Mouse (Mus musculus) ES-Bruce4 (cell line): ENCODE measurements around the gene Pmm1. TPM values are rescaled to one million over a fixed set of nuclear protein-coding genes. Genes with fewer than 3 reads are reported as not detected.

Source experiments
- H3K27ac ChIP-seq: 2 replicates; pipeline ENCODE4 v1.5.1; 2012; ENCODE audit warnings: low read length, inconsistent platforms; ENCODE audit not compliant: insufficient read depth
- H3K27me3 ChIP-seq: 2 replicates; pipeline ENCODE4 v1.6.1; 2012; ENCODE audit warnings: mild to moderate bottlenecking, low read length, inconsistent platforms; ENCODE audit not compliant: control insufficient read depth, poor library complexity, insufficient read depth, severe bottlenecking
- H3K36me3 ChIP-seq: 2 replicates; pipeline ENCODE4 v1.6.1; 2012; ENCODE audit warnings: inconsistent platforms, mild to moderate bottlenecking, low read length, moderate library complexity; ENCODE audit not compliant: control insufficient read depth, poor library complexity, insufficient read depth, severe bottlenecking
- H3K4me1 ChIP-seq: one replicate; pipeline ENCODE4 v1.8.1; 2011; ENCODE audit warnings: low read length; ENCODE audit not compliant: control insufficient read depth, insufficient read depth
- H3K4me3 ChIP-seq: 2 replicates; pipeline ENCODE4 v1.5.1; 2011; ENCODE audit warnings: low read depth, mild to moderate bottlenecking, low read length
- H3K9ac ChIP-seq: 2 replicates; pipeline ENCODE4 v1.6.1; 2012; ENCODE audit warnings: low read depth, mild to moderate bottlenecking, inconsistent platforms; ENCODE audit not compliant: poor library complexity, severe bottlenecking
- H3K9me3 ChIP-seq: replicated peaks from 2 replicates; pipeline ENCODE4 v1.6.1; 2012; ENCODE audit warnings: mild to moderate bottlenecking, low read length, inconsistent platforms; ENCODE audit not compliant: control insufficient read depth, poor library complexity, insufficient read depth, severe bottlenecking
- CTCF ChIP-seq: IDR thresholded peaks from one replicate; pipeline ENCODE4 v1.8.1; 2011; ENCODE audit warnings: low read depth, low read length
- EP300 ChIP-seq: IDR thresholded peaks from 2 replicates; pipeline ENCODE4 v1.6.1; 2011; ENCODE audit warnings: low read depth, low read length; ENCODE audit not compliant: insufficient read depth
- POLR2A ChIP-seq: IDR thresholded peaks from one replicate; pipeline ENCODE4 v1.8.1; 2011; ENCODE audit warnings: low read length; ENCODE audit not compliant: insufficient read depth
- polyA plus RNA-seq: library from polyadenylated mRNA; stranded (reverse); fragments of >200 nt; gene quantifications from 2 replicates; pipeline ENCODE4 v1.2.4, GENCODE M21; 2011; ENCODE audit warnings: low read depth; ENCODE audit not compliant: missing spikeins, insufficient read depth, insufficient read length

Gene Pmm1
- polyA plus RNA-seq, 1 experiment: 338 TPM

DNA sequence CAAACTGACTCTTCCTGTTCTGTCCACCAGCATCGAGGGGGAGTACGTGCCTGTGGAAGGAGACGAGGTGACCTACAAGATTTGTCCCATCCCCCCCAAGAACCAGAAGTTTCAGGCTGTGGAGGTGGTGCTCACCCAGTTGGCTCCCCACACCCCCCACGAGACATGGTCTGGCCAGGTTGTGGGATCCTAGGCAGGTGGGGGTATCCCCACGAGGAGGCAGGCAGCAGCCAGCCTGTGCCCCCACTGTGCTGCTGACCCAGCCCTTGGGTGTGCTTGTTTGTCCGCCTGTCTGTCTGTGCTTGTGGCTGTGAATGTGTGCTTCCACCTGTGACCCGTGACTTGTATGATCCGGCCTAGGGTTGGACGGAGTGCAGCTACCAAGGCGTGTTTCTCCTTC lies 11.7 kb downstream of the Pmm1 start:
- H3K27me3 ChIP-seq: no peaks in the 10 kb centered on the region
- no peak for TF ChIP-seq EP300
- TF ChIP-seq CTCF: no peak
- TF ChIP-seq POLR2A: no peak
- H3K36me3 ChIP-seq: peaks cover 31% of the 10 kb centered on the region
- no peak overlapping the region for H3K9ac ChIP-seq
- H3K27ac ChIP-seq: no peak overlapping the region
- no peaks in the 10 kb centered on the region for H3K9me3 ChIP-seq
- H3K4me3 ChIP-seq: no peak overlapping the region
- no peaks in the 10 kb centered on the region for H3K4me1 ChIP-seq

DNA sequence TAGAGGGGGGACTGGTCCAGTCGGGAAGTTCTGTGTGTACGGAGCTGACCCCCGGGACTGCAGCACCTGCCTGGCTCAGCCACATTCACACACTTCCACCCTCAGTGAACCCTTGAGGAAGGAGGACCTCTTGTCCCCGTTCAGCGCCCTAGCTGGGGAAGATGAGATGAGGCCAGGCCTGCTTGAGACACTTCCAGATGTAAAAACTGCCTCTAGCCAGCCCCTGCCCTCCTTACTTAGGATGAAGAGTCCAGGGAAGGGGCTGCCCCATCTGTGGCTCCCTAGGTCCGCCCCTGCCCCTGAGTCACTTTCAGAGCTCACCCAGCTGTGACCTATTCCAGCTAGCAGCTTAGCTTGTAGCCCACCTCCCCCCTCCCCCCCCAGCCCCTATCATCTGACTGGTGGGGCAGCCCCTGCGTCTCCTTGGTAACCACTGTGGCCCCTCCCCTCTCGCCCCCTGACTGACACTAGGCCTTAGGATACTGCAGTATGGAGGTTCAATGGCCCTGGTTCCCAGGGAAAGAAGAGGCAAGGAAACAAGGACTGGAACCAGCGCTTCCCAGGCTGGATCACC lies 17.5 kb downstream of the Pmm1 start:
- H3K9ac ChIP-seq: no peak overlapping the region
- no peaks in the 10 kb centered on the region for H3K27me3 ChIP-seq
- H3K27ac ChIP-seq: no peak overlapping the region
- TF ChIP-seq EP300: no peak
- no peak for TF ChIP-seq CTCF
- no peak for TF ChIP-seq POLR2A
- no peaks in the 10 kb centered on the region for H3K9me3 ChIP-seq
- no peak overlapping the region for H3K4me3 ChIP-seq
- H3K36me3 ChIP-seq: no peaks in the 10 kb centered on the region
- H3K4me1 ChIP-seq: peaks cover 2% of the 10 kb centered on the region

DNA sequence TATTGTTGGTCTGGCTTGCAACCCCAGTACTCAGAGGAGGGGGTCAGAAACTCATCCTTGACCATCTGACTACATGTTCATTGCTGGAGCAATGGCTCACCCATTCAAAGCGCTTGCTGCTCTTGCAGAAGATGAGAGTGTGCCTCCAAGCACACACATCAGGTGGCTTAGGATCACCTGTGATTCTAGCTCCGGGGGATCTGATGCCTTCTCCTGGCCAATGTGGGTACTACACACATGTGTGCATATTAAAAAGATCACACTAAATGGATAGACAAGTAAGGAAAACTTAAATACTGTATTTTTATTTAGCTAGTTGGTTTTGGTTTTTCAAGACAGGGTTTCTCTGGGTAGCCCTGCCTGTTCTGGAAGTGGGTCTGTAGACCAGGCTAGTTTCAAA lies 19.7 kb downstream of the Pmm1 start:
- Histone ChIP-seq H3K9me3 (no peaks in the 10 kb centered on the region), H3K4me3 (no peak overlapping the region), H3K4me1 (peaks cover 2% of the 10 kb centered on the region), H3K27me3 (no peaks in the 10 kb centered on the region), H3K9ac (no peak overlapping the region), H3K27ac (no peak overlapping the region), H3K36me3 (no peaks in the 10 kb centered on the region)
- no peak for TF ChIP-seq EP300
- no peak for TF ChIP-seq CTCF
- no peak for TF ChIP-seq POLR2A

DNA sequence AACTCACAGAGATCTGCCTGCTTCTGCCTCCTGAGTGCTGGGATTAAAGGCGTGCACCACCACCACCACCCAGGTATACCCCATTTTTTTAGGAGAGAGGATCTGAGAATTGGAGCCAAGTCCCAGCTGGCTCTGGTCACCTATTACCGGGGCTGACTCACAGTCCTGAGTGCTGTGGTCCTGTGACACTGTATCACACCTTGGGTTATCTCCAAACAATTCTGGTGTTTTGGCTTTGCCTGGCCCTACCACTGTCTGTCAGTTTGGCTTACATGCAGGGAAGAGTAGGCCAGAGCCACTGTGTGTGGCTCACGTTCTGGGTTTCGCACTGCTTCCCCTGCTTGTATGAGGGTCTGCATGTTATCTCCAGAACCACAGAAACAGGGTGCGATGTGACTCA lies 20.5 kb downstream of the Pmm1 start:
- no peaks in the 10 kb centered on the region for H3K9me3 ChIP-seq
- H3K27ac ChIP-seq: no peak overlapping the region
- no peak overlapping the region for H3K4me3 ChIP-seq
- peaks cover 2% of the 10 kb centered on the region for H3K4me1 ChIP-seq
- H3K36me3 ChIP-seq: no peaks in the 10 kb centered on the region
- TF ChIP-seq CTCF: no peak
- TF ChIP-seq POLR2A: no peak
- TF ChIP-seq EP300: no peak
- H3K27me3 ChIP-seq: no peaks in the 10 kb centered on the region
- H3K9ac ChIP-seq: no peak overlapping the region

DNA sequence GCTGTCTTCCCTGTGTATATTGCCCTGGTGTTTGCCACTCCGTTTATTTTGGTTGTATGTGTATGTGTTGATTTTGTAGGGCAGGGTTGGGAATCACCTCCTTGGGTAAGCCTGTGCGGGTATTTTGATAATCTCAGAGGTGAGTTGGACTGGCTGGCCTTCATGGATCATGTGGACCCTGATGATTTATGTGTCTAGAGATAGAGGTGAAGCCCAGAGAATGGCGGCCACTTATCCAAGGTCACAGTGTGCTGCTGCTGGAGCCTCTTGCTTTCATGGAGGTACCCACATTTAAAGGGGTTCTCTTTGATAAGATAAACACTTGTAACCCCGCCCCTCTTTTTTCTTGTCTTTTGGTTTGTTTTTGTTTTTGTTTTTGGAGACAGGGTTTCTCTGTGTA lies 21.0 kb downstream of the Pmm1 start:
- TF ChIP-seq POLR2A (no peak), EP300 (no peak), CTCF (no peak)
- Histone ChIP-seq H3K9me3 (no peaks in the 10 kb centered on the region), H3K36me3 (no peaks in the 10 kb centered on the region), H3K27me3 (no peaks in the 10 kb centered on the region), H3K27ac (no peak overlapping the region), H3K4me1 (peaks cover 2% of the 10 kb centered on the region), H3K4me3 (no peak overlapping the region), H3K9ac (no peak overlapping the region)

DNA sequence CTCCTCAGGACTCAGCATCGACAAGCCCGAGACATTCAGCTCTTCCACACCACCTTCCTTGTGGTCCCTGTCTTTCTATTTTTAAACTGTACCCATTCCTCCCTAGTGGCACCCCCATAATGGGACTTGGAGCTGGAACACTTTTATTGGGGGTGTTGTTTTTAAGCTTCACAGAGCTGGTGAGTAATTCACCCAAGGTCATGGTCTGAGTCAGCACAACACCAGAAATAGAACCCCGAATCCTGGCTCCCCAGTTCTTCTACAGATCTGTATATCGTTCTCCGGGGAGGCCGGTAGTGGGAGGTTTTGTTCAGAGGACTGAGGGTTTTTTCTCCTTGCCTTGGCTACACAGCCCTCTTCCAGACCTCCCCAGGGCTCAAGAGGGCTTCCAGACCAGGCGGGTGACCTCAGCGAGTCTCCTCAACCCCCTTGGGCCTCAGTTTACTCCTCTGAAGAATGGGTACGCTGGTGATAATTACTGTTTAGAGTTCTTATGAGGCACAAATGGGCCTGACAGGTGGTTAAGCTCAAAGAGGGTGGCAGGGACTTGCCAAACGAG lies 21.5 kb downstream of the Pmm1 start:
- Histone ChIP-seq H3K9ac (no peak overlapping the region), H3K4me1 (peaks cover 2% of the 10 kb centered on the region), H3K27me3 (no peaks in the 10 kb centered on the region), H3K27ac (no peak overlapping the region), H3K4me3 (no peak overlapping the region), H3K36me3 (no peaks in the 10 kb centered on the region), H3K9me3 (no peaks in the 10 kb centered on the region)
- TF ChIP-seq CTCF (no peak), EP300 (no peak), POLR2A (no peak)
